Mouse (Mus musculus) MEL (cell line): ENCODE data around the gene Gm45783.

Experiments
- CHD2 ChIP-seq: IDR thresholded peaks from 2 replicates; pipeline ENCODE4 v1.6.1; 2011; ENCODE audit warnings: low read length, improper control_type of control experiment
- CTCF ChIP-seq, 3 experiments: IDR thresholded peaks in 2 of 3; conservative IDR thresholded peaks in 1 of 3; 2 replicates each; pipeline ENCODE4 v1.5.1; 2011 to 2012; ENCODE audit warnings: low read length in 3 of 3, low read depth in 2 of 3, mild to moderate bottlenecking in 2 of 3, improper control_type of control experiment in 1 of 3, inconsistent platforms in 1 of 3, mixed read lengths in 1 of 3, moderate library complexity in 1 of 3; ENCODE audit not compliant: control insufficient read depth in 1 of 3, insufficient read depth in 1 of 3, poor library complexity in 1 of 3, severe bottlenecking in 1 of 3
- EP300 ChIP-seq, 2 experiments: IDR thresholded peaks; 2 replicates each; pipeline ENCODE4 v1.6.1; 2011; ENCODE audit warnings: improper control_type of control experiment in 2 of 2, low read length in 2 of 2, low read depth in 1 of 2, mild to moderate bottlenecking in 1 of 2
- GATA1 ChIP-seq: IDR thresholded peaks from 2 replicates; pipeline ENCODE4 v1.6.1; 2011; ENCODE audit warnings: low read depth, low read length, improper control_type of control experiment
- JUND ChIP-seq: IDR thresholded peaks from 2 replicates; pipeline ENCODE4 v1.6.1; 2011; ENCODE audit warnings: low read depth, mild to moderate bottlenecking, improper control_type of control experiment, low read length
- MAZ ChIP-seq: IDR thresholded peaks from 2 replicates; pipeline ENCODE4 v1.6.1; 2012; ENCODE audit warnings: low read depth, mild to moderate bottlenecking, inconsistent platforms, low read length, improper control_type of control experiment
- MYC ChIP-seq: IDR thresholded peaks from 2 replicates; pipeline ENCODE4 v1.6.1; 2011; ENCODE audit warnings: low read depth, mild to moderate bottlenecking, low read length, improper control_type of control experiment, moderate library complexity
- NELFE ChIP-seq: IDR thresholded peaks from 2 replicates; pipeline ENCODE4 v1.6.1; 2011; ENCODE audit warnings: low read depth, low read length, improper control_type of control experiment
- POLR2A ChIP-seq, 2 experiments: IDR thresholded peaks; 2 replicates each; pipeline ENCODE4 v1.6.1; 2011 to 2012; ENCODE audit warnings: low read length in 2 of 2, mild to moderate bottlenecking in 2 of 2, control low read depth in 1 of 2, improper control_type of control experiment in 1 of 2, low read depth in 1 of 2, moderate library complexity in 1 of 2; ENCODE audit not compliant: control insufficient read depth in 1 of 2, insufficient read depth in 1 of 2, poor library complexity in 1 of 2
- SIN3A ChIP-seq: IDR thresholded peaks from 2 replicates; pipeline ENCODE4 v1.6.1; 2012; ENCODE audit warnings: low read length, improper control_type of control experiment, inconsistent platforms
- SMC3 ChIP-seq: IDR thresholded peaks from 2 replicates; pipeline ENCODE4 v1.6.1; 2011; ENCODE audit warnings: low read depth, low read length, improper control_type of control experiment
- TCF12 ChIP-seq: IDR thresholded peaks from 2 replicates; pipeline ENCODE4 v1.6.1; 2014; ENCODE audit warnings: low read depth, mild to moderate bottlenecking, inconsistent platforms, low read length, improper control_type of control experiment, moderate library complexity
- ZKSCAN1 ChIP-seq: IDR thresholded peaks from 2 replicates; pipeline ENCODE4 v1.6.1; 2012; ENCODE audit warnings: low read depth, mild to moderate bottlenecking, inconsistent platforms, low read length, improper control_type of control experiment, moderate library complexity
- ZNF384 ChIP-seq: IDR thresholded peaks from 2 replicates; pipeline ENCODE4 v1.6.1; 2012; ENCODE audit warnings: low read depth, mild to moderate bottlenecking, inconsistent platforms, low read length, improper control_type of control experiment

- TF ChIP-seq TCF12 (no peak), POLR2A (IDR thresholded peaks at IDR 0.05; ENCODE audit: control insufficient read depth in 1 of 2, insufficient read depth in 1 of 2, low read depth in 1 of 2, low read length in 2 of 2, poor library complexity in 1 of 2) (no peak), ZNF384 (no peak), EP300 (IDR thresholded peaks at IDR 0.05; ENCODE audit: low read depth in 1 of 2, low read length in 2 of 2) (no peak), JUND (no peak), CTCF (IDR thresholded peaks at IDR 0.05 in 2 of 3, conservative IDR thresholded peaks at IDR 0.05 in 1 of 3; ENCODE audit: control insufficient read depth in 1 of 3, insufficient read depth in 1 of 3, low read depth in 2 of 3, low read length in 3 of 3, poor library complexity in 1 of 3, severe bottlenecking in 1 of 3) (peak; percentile 45 to 66 (median 52)), SMC3 (peak; percentile 55), MAZ (no peak), CHD2 (no peak), ZKSCAN1 (no peak), SIN3A (no peak), MYC (no peak), GATA1 (no peak), NELFE (no peak)
These were observed 78.8 kb downstream of the Gm45783 start for GRCm38 (mm10) chr7:7295595-7295994.
